Mouse (Mus musculus) common myeloid progenitor, adult 5-6 weeks (primary cell): ENCODE data around the gene Hist1h2bq. TPM values are rescaled to one million over a fixed set of nuclear protein-coding genes. Genes with fewer than 3 reads are reported as not detected.

Experiments used
- total RNA-seq: library from RNA; stranded (forward); fragments of 200-1000, 187-1606 nt; gene quantifications from 2 replicates; pipeline ENCODE4 v1.2.3, GENCODE M21; 2017

Gene Hist1h2bq
- total RNA-seq, 1 experiment from 2014 or later, result 143 TPM

Other genes with a start within 250 kb of the Hist1h2bq start
- not detected in 2 replicates for gene Olfr1364, start 228.4 kb downstream of the Hist1h2bq start, total RNA-seq
- not detected in 2 replicates for gene Olfr1362, start 196.2 kb downstream of the Hist1h2bq start, total RNA-seq
- not detected in 2 replicates for gene Olfr11, start 167.7 kb downstream of the Hist1h2bq start, total RNA-seq
- not detected in 2 replicates for gene Olfr1361, start 146.8 kb downstream of the Hist1h2bq start, total RNA-seq
- gene Olfr1360, start 132.8 kb downstream of the Hist1h2bq start, total RNA-seq, result not detected in 2 replicates
- not detected in 2 replicates for gene Olfr1359, start 112.1 kb downstream of the Hist1h2bq start, total RNA-seq
- 401 and 517 TPM in 2 replicates for gene Hist1h2bl, start 94.1 kb downstream of the Hist1h2bq start, total RNA-seq
- 1,241 and 1,337 TPM in 2 replicates for gene Hist1h2ai, start 93.8 kb downstream of the Hist1h2bq start, total RNA-seq
- 145 and 293 TPM in 2 replicates for gene Hist1h3h, start 92.5 kb downstream of the Hist1h2bq start, total RNA-seq
- gene Hist1h2bm, start 88.2 kb downstream of the Hist1h2bq start, total RNA-seq, result 379 and 469 TPM in 2 replicates
- 469 and 581 TPM in 2 replicates for gene Hist1h4j, start 75.1 kb downstream of the Hist1h2bq start, total RNA-seq
- 4,229 and 5,615 TPM in 2 replicates for gene Hist1h4k, start 59.7 kb downstream of the Hist1h2bq start, total RNA-seq
- 950 and 1,047 TPM in 2 replicates for gene Hist1h2ak, start 56.4 kb downstream of the Hist1h2bq start, total RNA-seq
- gene Hist1h2bn, start 56.1 kb downstream of the Hist1h2bq start, total RNA-seq, result 1,475 and 1,634 TPM in 2 replicates
- 1,123 and 1,267 TPM in 2 replicates for gene Hist1h1b, start 29.6 kb downstream of the Hist1h2bq start, total RNA-seq
- gene Hist1h3i, start 26.8 kb downstream of the Hist1h2bq start, total RNA-seq, result 252 and 264 TPM in 2 replicates
- gene Hist1h2an, start 23.0 kb downstream of the Hist1h2bq start, total RNA-seq, result 413 and 544 TPM in 2 replicates
- 69.7 and 70.4 TPM in 2 replicates for gene Hist1h2bp, start 22.7 kb downstream of the Hist1h2bq start, total RNA-seq
- gene Hist1h2ao, start 268 bp upstream of the Hist1h2bq start, total RNA-seq, result 626 and 966 TPM in 2 replicates
- 3,201 and 5,019 TPM in 2 replicates for gene Hist1h4m, start 1.5 kb upstream of the Hist1h2bq start, total RNA-seq
- gene Hist1h4n, start 22.0 kb upstream of the Hist1h2bq start, total RNA-seq, result 2,940 and 3,195 TPM in 2 replicates
- 1,879 and 2,229 TPM in 2 replicates for gene Hist1h2ap, start 23.3 kb upstream of the Hist1h2bq start, total RNA-seq
- gene Hist1h2br, start 23.5 kb upstream of the Hist1h2bq start, total RNA-seq, result 234 and 268 TPM in 2 replicates
- 13.1 and 13.9 TPM in 2 replicates for gene Zfp184, start 134.9 kb upstream of the Hist1h2bq start, total RNA-seq
- not detected in 2 replicates for gene Pom121l2, start 171.0 kb upstream of the Hist1h2bq start, total RNA-seq
- gene Prss16, start 199.5 kb upstream of the Hist1h2bq start, total RNA-seq, result 0.73 and 5.5 TPM in 2 replicates
- gene Hist1h2ah, start 225.4 kb upstream of the Hist1h2bq start, total RNA-seq, result 208 and 989 TPM in 2 replicates
- 1,449 and 1,731 TPM in 2 replicates for gene Hist1h2bk, start 225.7 kb upstream of the Hist1h2bq start, total RNA-seq
- 106 and 144 TPM in 2 replicates for gene Hist1h4i, start 231.2 kb upstream of the Hist1h2bq start, total RNA-seq
- 689 and 693 TPM in 2 replicates for gene Hist1h2ag, start 232.7 kb upstream of the Hist1h2bq start, total RNA-seq
- gene Hist1h2bj, start 233.0 kb upstream of the Hist1h2bq start, total RNA-seq, result 591 and 710 TPM in 2 replicates